Mouse (Mus musculus): ENCODE measurements at regions not wholly inside any gene's neighbourhood (a gene's known extent, or its start where the extent isn't known, plus 50 kb on each side); places are given as distances from the start of the nearest gene placed in this dataset.
"Not testable (repeated sequence)": the region's sequence is repeated elsewhere in the genome, so short reads cannot be mapped to it uniquely, and the experiment has no call there.

DNA sequence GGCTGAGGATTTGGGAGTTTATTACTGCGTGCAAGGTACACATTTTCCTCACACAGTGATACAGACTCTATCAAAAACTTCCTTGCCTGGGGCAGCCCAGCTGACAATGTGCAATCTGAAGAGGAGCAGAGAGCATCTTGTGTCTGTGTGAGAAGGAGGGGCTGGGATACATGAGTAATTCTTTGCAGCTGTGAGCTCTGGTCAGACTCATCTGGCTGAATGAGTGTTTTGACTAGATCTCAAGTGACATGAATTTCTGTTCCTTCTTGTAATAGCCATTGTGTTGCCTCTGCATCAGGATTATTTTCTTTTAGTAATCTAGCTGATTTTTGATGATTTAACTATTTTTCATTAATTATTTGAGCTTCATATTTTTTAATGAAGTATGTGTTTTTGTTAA, 190.0 kb upstream of the Tacstd2 start:
- no peaks in the 10 kb centered on the region for H3K79me2 ChIP-seq (replicated peaks; ENCODE audit: control insufficient read depth, extremely low read depth, insufficient read depth, poor library complexity, severe bottlenecking)
- dilution Hi-C loops (cut with MboI; ENCODE audit: extremely low pct_ligation_motif_present, extremely low pct_unique_long_range_greater_than_20kb, low sequenced_read_pairs), result no loop called here
- no peak overlapping the region for H3K9ac ChIP-seq (ENCODE audit: insufficient read depth, low read depth)
- H3K4me1 ChIP-seq (ENCODE audit: control insufficient read depth in 1 of 2, insufficient read depth in 2 of 2), result peaks cover 0 to 7% of the 10 kb centered on the region in 2 experiments; a peak in 1 of 4 replicates
- no peak overlapping the region for H3K4me2 ChIP-seq (ENCODE audit: insufficient read depth, low read depth, poor library complexity, severe bottlenecking)
- DNase-seq (ENCODE audit: extremely low read depth), result peak; percentile 39
- no peaks in the 10 kb centered on the region for H3K9me3 ChIP-seq (replicated peaks; ENCODE audit: low read length)
- no peak overlapping the region for H3K4me3 ChIP-seq (replicated peaks in 1 of 3; ENCODE audit: low read depth in 2 of 3, low read length in 2 of 3, poor library complexity in 1 of 3)
- no peak for TF ChIP-seq RCOR1 (conservative IDR thresholded peaks at IDR 0.05; ENCODE audit: low read depth, low read length)
- peak; percentile 16; the same call in 1 of the 2 replicates for TF ChIP-seq ETS1 (conservative IDR thresholded peaks at IDR 0.05; ENCODE audit: low read depth, low read length)
- no peak overlapping the region for H3K27ac ChIP-seq (ENCODE audit: insufficient read depth, low read depth)
- no peaks in the 10 kb centered on the region for H3K36me3 ChIP-seq (replicated peaks in 1 of 2; ENCODE audit: control insufficient read depth in 1 of 2, insufficient read depth in 1 of 2, low read length in 1 of 2)
- H3K27me3 ChIP-seq (replicated peaks), result no peaks in the 10 kb centered on the region
- in situ Hi-C loops (cut with MboI; ENCODE audit: low pct_ligation_motif_present, low pct_unique_long_range_greater_than_20kb, low sequenced_read_pairs), result no loop called here

DNA sequence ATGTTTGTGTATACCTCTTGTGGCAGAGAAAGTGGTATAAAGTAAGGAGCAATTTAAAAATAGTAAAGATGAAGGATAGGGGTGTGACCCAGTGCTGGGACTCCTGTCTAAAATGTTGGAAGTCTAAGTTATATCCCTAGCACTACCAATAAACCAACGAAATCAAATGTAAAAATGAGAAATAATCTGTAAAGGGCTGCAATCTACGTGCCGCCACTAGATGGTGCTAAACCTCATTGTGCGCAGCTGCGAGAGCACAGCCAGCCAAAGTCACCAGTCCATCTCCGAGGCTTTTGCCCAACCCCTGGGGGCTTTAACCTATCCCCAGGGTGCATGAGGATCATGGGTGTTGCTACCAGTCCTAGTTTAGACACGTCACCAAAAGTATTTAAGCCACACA, 163.4 kb upstream of the Tacstd2 start:
- H3K79me2 ChIP-seq (replicated peaks; ENCODE audit: control insufficient read depth, extremely low read depth, insufficient read depth, poor library complexity, severe bottlenecking); H3K4me2 ChIP-seq (ENCODE audit: insufficient read depth, low read depth, poor library complexity, severe bottlenecking); H3K9ac ChIP-seq (ENCODE audit: insufficient read depth, low read depth); H3K27ac ChIP-seq (ENCODE audit: insufficient read depth, low read depth); H3K9me3 ChIP-seq (replicated peaks; ENCODE audit: low read length); in situ Hi-C loops (cut with MboI; ENCODE audit: low pct_ligation_motif_present, low pct_unique_long_range_greater_than_20kb, low sequenced_read_pairs); H3K4me3 ChIP-seq (replicated peaks in 1 of 3; ENCODE audit: low read depth in 2 of 3, low read length in 2 of 3, poor library complexity in 1 of 3); H3K4me1 ChIP-seq (ENCODE audit: control insufficient read depth in 1 of 2, insufficient read depth in 2 of 2); H3K36me3 ChIP-seq (replicated peaks in 1 of 2; ENCODE audit: control insufficient read depth in 1 of 2, insufficient read depth in 1 of 2, low read length in 1 of 2); dilution Hi-C loops (cut with MboI; ENCODE audit: extremely low pct_ligation_motif_present, extremely low pct_unique_long_range_greater_than_20kb, low sequenced_read_pairs); H3K27me3 ChIP-seq (replicated peaks): not testable (repeated sequence)
- peak; percentile 3 for DNase-seq (ENCODE audit: extremely low read depth)
- TF ChIP-seq CTCF (conservative IDR thresholded peaks at IDR 0.05 in 1 of 2, IDR thresholded peaks at IDR 0.05 in 1 of 2; ENCODE audit: low read depth in 2 of 2, low read length in 2 of 2), result peak in 1 of 2 experiments; percentile 16; a peak in 1 of 4 replicates

DNA sequence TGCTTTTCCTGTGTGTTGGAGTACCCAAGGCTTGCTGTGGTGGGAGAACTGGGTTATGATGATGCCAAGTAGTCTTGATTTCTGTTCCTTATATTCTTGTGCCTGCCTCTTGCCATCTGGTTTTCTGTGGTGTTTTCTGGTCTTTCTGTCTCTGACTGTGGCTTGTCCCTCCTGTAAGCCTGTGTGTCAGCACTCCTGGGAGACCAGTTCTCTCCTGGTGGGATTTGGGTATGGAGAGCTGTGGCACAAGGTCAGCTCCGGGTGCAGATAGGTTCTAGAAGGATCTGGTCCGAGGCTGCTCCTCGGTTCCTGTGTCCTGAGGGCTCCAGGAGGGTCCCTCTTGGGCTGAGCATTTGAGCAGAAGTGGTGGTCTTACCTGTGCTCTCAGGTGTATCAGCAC, 155.4 kb upstream of the Tacstd2 start:
- H3K4me2 ChIP-seq (ENCODE audit: insufficient read depth, low read depth, poor library complexity, severe bottlenecking); H3K79me2 ChIP-seq (replicated peaks; ENCODE audit: control insufficient read depth, extremely low read depth, insufficient read depth, poor library complexity, severe bottlenecking); H3K36me3 ChIP-seq (replicated peaks in 1 of 2; ENCODE audit: control insufficient read depth in 1 of 2, insufficient read depth in 1 of 2, low read length in 1 of 2); H3K4me1 ChIP-seq (ENCODE audit: control insufficient read depth in 1 of 2, insufficient read depth in 2 of 2); dilution Hi-C loops (cut with MboI; ENCODE audit: extremely low pct_ligation_motif_present, extremely low pct_unique_long_range_greater_than_20kb, low sequenced_read_pairs); H3K27ac ChIP-seq (ENCODE audit: insufficient read depth, low read depth); DNase-seq (ENCODE audit: extremely low read depth); H3K27me3 ChIP-seq (replicated peaks); H3K4me3 ChIP-seq (replicated peaks in 1 of 3; ENCODE audit: low read depth in 2 of 3, low read length in 2 of 3, poor library complexity in 1 of 3); H3K9me3 ChIP-seq (replicated peaks; ENCODE audit: low read length); in situ Hi-C loops (cut with MboI; ENCODE audit: low pct_ligation_motif_present, low pct_unique_long_range_greater_than_20kb, low sequenced_read_pairs); H3K9ac ChIP-seq (ENCODE audit: insufficient read depth, low read depth): not testable (repeated sequence)

DNA sequence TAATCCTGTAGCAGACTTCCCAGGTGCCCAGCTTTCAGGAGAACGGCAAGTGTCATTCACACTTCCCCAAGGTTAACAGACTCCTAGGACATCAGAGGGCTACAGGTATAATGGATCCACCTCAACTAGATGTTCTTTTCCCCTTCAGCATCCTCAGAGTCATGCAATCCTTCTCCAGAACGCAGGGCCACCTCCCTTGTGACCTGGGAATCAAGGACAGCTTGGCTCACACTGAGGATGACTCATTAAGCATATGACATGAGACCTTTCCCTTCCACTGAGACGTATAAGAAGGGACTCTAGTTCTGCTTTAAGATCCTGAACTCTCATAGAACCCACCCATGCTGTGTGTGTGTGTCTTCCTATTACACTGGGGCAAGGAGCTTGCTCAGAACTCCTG, 147.5 kb upstream of the Tacstd2 start:
- DNase-seq (ENCODE audit: extremely low read depth); H3K4me1 ChIP-seq (ENCODE audit: control insufficient read depth in 1 of 2, insufficient read depth in 2 of 2); H3K79me2 ChIP-seq (replicated peaks; ENCODE audit: control insufficient read depth, extremely low read depth, insufficient read depth, poor library complexity, severe bottlenecking); H3K27me3 ChIP-seq (replicated peaks); dilution Hi-C loops (cut with MboI; ENCODE audit: extremely low pct_ligation_motif_present, extremely low pct_unique_long_range_greater_than_20kb, low sequenced_read_pairs); H3K36me3 ChIP-seq (replicated peaks in 1 of 2; ENCODE audit: control insufficient read depth in 1 of 2, insufficient read depth in 1 of 2, low read length in 1 of 2); H3K4me2 ChIP-seq (ENCODE audit: insufficient read depth, low read depth, poor library complexity, severe bottlenecking); H3K9ac ChIP-seq (ENCODE audit: insufficient read depth, low read depth); in situ Hi-C loops (cut with MboI; ENCODE audit: low pct_ligation_motif_present, low pct_unique_long_range_greater_than_20kb, low sequenced_read_pairs); H3K9me3 ChIP-seq (replicated peaks; ENCODE audit: low read length); H3K4me3 ChIP-seq (replicated peaks in 1 of 3; ENCODE audit: low read depth in 2 of 3, low read length in 2 of 3, poor library complexity in 1 of 3); H3K27ac ChIP-seq (ENCODE audit: insufficient read depth, low read depth): not testable (repeated sequence)

DNA sequence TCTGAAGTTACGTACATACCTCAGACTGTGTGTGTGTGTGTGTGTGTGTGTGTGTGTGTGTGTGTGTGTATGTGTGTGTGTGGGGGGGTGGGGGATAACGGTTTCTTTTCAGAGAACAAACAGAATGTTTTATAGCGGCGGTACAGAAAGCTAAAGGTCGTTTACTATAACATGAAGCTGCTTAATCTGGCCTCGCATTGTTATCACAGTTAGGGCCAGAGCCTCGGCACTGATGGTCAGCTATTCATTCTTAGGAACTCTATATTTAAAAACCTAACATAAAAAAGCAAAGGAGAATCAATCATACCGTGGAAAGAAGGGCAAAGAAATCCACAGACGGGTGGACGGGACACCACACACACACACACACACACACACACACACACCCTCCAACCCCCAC, 146.0 kb upstream of the Tacstd2 start:
- H3K4me1 ChIP-seq (ENCODE audit: control insufficient read depth in 1 of 2, insufficient read depth in 2 of 2); H3K4me3 ChIP-seq (replicated peaks in 1 of 3; ENCODE audit: low read depth in 2 of 3, low read length in 2 of 3, poor library complexity in 1 of 3); H3K9ac ChIP-seq (ENCODE audit: insufficient read depth, low read depth); H3K4me2 ChIP-seq (ENCODE audit: insufficient read depth, low read depth, poor library complexity, severe bottlenecking); H3K36me3 ChIP-seq (replicated peaks in 1 of 2; ENCODE audit: control insufficient read depth in 1 of 2, insufficient read depth in 1 of 2, low read length in 1 of 2); in situ Hi-C loops (cut with MboI; ENCODE audit: low pct_ligation_motif_present, low pct_unique_long_range_greater_than_20kb, low sequenced_read_pairs); H3K79me2 ChIP-seq (replicated peaks; ENCODE audit: control insufficient read depth, extremely low read depth, insufficient read depth, poor library complexity, severe bottlenecking); DNase-seq (ENCODE audit: extremely low read depth); dilution Hi-C loops (cut with MboI; ENCODE audit: extremely low pct_ligation_motif_present, extremely low pct_unique_long_range_greater_than_20kb, low sequenced_read_pairs); H3K27me3 ChIP-seq (replicated peaks); H3K27ac ChIP-seq (ENCODE audit: insufficient read depth, low read depth); H3K9me3 ChIP-seq (replicated peaks; ENCODE audit: low read length): not testable (repeated sequence)

DNA sequence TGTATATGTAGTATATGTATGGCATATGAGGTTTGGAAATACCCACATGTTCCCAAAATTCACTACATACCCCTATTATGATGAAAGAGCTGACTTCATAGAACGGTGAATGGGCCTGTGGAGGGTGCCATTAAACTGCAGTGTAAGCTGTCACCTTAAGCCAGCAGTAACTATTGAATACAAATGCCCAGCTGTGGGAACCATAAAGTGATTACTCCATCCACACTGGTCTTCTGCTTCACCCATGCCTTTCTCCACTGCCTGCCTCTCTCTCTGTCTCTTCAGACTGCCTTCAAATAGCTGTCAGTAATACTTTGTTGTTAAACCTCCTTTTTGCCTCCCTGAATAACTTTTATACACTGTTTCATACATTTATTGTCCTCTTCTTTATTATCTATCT, 143.5 kb upstream of the Tacstd2 start:
- in situ Hi-C loops (cut with MboI; ENCODE audit: low pct_ligation_motif_present, low pct_unique_long_range_greater_than_20kb, low sequenced_read_pairs); H3K27ac ChIP-seq (ENCODE audit: insufficient read depth, low read depth); H3K4me1 ChIP-seq (ENCODE audit: control insufficient read depth in 1 of 2, insufficient read depth in 2 of 2); DNase-seq (ENCODE audit: extremely low read depth); dilution Hi-C loops (cut with MboI; ENCODE audit: extremely low pct_ligation_motif_present, extremely low pct_unique_long_range_greater_than_20kb, low sequenced_read_pairs); H3K27me3 ChIP-seq (replicated peaks); H3K36me3 ChIP-seq (replicated peaks in 1 of 2; ENCODE audit: control insufficient read depth in 1 of 2, insufficient read depth in 1 of 2, low read length in 1 of 2); H3K9me3 ChIP-seq (replicated peaks; ENCODE audit: low read length); H3K4me3 ChIP-seq (replicated peaks in 1 of 3; ENCODE audit: low read depth in 2 of 3, low read length in 2 of 3, poor library complexity in 1 of 3); H3K79me2 ChIP-seq (replicated peaks; ENCODE audit: control insufficient read depth, extremely low read depth, insufficient read depth, poor library complexity, severe bottlenecking); H3K4me2 ChIP-seq (ENCODE audit: insufficient read depth, low read depth, poor library complexity, severe bottlenecking); H3K9ac ChIP-seq (ENCODE audit: insufficient read depth, low read depth): not testable (repeated sequence)

All from CH12.LX (cell line).